Mouse (Mus musculus) gastrocnemius, postnatal 14 days (tissue): Measurements from ENCODE around the gene Tmem189. TPM values are rescaled to one million over a fixed set of nuclear protein-coding genes. Genes with fewer than 3 reads are reported as not detected.

Experiments used
- DNase-seq: peaks from one replicate; pipeline ENCODE4 v3.0.0; 2021; ENCODE audit warnings: mixed read lengths
- intact Hi-C: fragments of 180-260 bp; cut with DNase I; formaldehyde crosslinking; loops from one replicate; pipeline ENCODE4 v1.15.1; 2025; ENCODE audit warnings: low total_unique reads
- microRNA-seq, 2 experiments: library from miRNA; unstranded; fragments of <30 nt; microRNA quantifications; one replicate each; pipeline ENCODE4 v1.2.0; 2021
- total RNA-seq, 2 experiments: library from RNA; stranded (reverse); gene quantifications; 2 replicates each; pipeline ENCODE4 v1.2.3; 2021

Tmem189 gene
- total RNA-seq, 2 experiments from 2014 or later, result 18.1 to 22.8 TPM

- intact Hi-C loops, result loop anchor here (2.0 kb wide), 1 partner anchor 69 kb away; no protein-coding TSS in a partner anchor
- DNase-seq, result no peak
These were observed 83.5 kb downstream of the Tmem189 start for GRCm38 (mm10) chr2:167605817-167606744.

- intact Hi-C loops, result loop anchor here (2.0 kb wide), 1 partner anchor 68 kb away; no protein-coding TSS in a partner anchor
- DNase-seq, result peak; percentile 92
These were observed 84.3 kb downstream of the Tmem189 start for GRCm38 (mm10) chr2:167605178-167605794.

- intact Hi-C loops, result no loop called here
- peak; percentile 58 for DNase-seq
These were observed 86.6 kb downstream of the Tmem189 start for GRCm38 (mm10) chr2:167602978-167603377.

GRCm38 (mm10) chr2:167602364-167602763 lies 87.3 kb downstream of the Tmem189 start:
- intact Hi-C loops, result no loop called here
- no peak for DNase-seq

- intact Hi-C loops, result no loop called here
- no peak for DNase-seq
These were observed 89.1 kb downstream of the Tmem189 start for GRCm38 (mm10) chr2:167600481-167600995.

- intact Hi-C loops, result no loop called here
- DNase-seq, result no peak
These were observed 89.7 kb downstream of the Tmem189 start for GRCm38 (mm10) chr2:167599917-167600316.

GRCm38 (mm10) chr2:167599195-167599594 lies 90.4 kb downstream of the Tmem189 start:
- intact Hi-C loops, result no loop called here
- no peak for DNase-seq

- intact Hi-C loops, result no loop called here
- DNase-seq, result peak; percentile 72
These were observed 92.0 kb downstream of the Tmem189 start for GRCm38 (mm10) chr2:167597492-167598186.

GRCm38 (mm10) chr2:167596726-167597491 lies 92.7 kb downstream of the Tmem189 start:
- DNase-seq, result no peak
- intact Hi-C loops, result no loop called here

- DNase-seq, result no peak
- intact Hi-C loops, result no loop called here
These were observed 93.4 kb downstream of the Tmem189 start for GRCm38 (mm10) chr2:167596262-167596661.

- intact Hi-C loops, result no loop called here
- DNase-seq, result peak; percentile 79
These were observed 93.9 kb downstream of the Tmem189 start for GRCm38 (mm10) chr2:167595761-167596171.

- peak; percentile 89 for DNase-seq
- intact Hi-C loops, result no loop called here
These were observed 95.1 kb downstream of the Tmem189 start for GRCm38 (mm10) chr2:167594444-167594934.

- intact Hi-C loops, result no loop called here
- no peak for DNase-seq
These were observed 95.9 kb downstream of the Tmem189 start for GRCm38 (mm10) chr2:167593551-167594250.

Small RNA genes within 50 kb of the gene (microRNA-seq; reads per million reads assigned to microRNA genes)
- gene Gm22355, result 0 reads per million in 2 experiments

Other genes with a start within 250 kb of the Tmem189 start
- 10 to 100 TPM; 15.3 to 15.6 TPM for gene Rnf114, start 197.2 kb downstream of the Tmem189 start, total RNA-seq
- 10 to 100 TPM; 11.6 to 15.7 TPM for gene Spata2, start 196.9 kb downstream of the Tmem189 start, total RNA-seq
- 1 to 10 TPM; 3.2 to 3.5 TPM for gene Snai1, start 151.6 kb downstream of the Tmem189 start, total RNA-seq
- 100 to 1,000 TPM; 158 to 180 TPM for gene Ube2v1, start 57.7 kb downstream of the Tmem189 start, total RNA-seq
- 10 to 100 TPM; 10.3 to 12.3 TPM for gene Gm20431, start 28.3 kb downstream of the Tmem189 start, total RNA-seq
- 100 to 1,000 TPM in 1 of 2 experiments, 10 to 100 TPM in 1; 66.9 to 120 TPM for gene Cebpb, start 907 bp downstream of the Tmem189 start, total RNA-seq
- gene Ptpn1, start 242.2 kb upstream of the Tmem189 start, total RNA-seq, result 10 to 100 TPM; 13.9 to 15.6 TPM